Mouse (Mus musculus) stomach, postnatal 0 days (tissue): Measurements from ENCODE around the gene Mettl23. TPM values are rescaled to one million over a fixed set of nuclear protein-coding genes. Genes with fewer than 3 reads are reported as not detected.

Experiments
- ATAC-seq: fragments of 200-750 bp; cut with Nextera tagmentation; 2 replicates; pipeline ENCODE4 v1.8.0; 2017; ENCODE audit not compliant: low FRiP score, low TSS enrichment
- DNase-seq: peaks from one replicate; pipeline ENCODE4 v3.0.0-alpha.2; 2016; ENCODE audit warnings: low spot score
- H3K27ac ChIP-seq: fragments of 300-500 bp; sonication (generic); replicated peaks from 2 replicates; pipeline ENCODE4 v1.5.1; 2014; ENCODE audit warnings: mild to moderate bottlenecking, control low read depth
- H3K27me3 ChIP-seq: fragments of 300-500 bp; sonication (generic); 2 replicates; pipeline ENCODE4 v1.6.1; 2014; ENCODE audit warnings: low read length; ENCODE audit not compliant: control insufficient read depth, insufficient read depth
- H3K36me3 ChIP-seq: fragments of 300-500 bp; sonication (generic); 2 replicates; pipeline ENCODE4 v1.6.1; 2014; ENCODE audit warnings: low read length, mixed read lengths; ENCODE audit not compliant: control insufficient read depth, insufficient read depth
- H3K4me1 ChIP-seq: fragments of 300-500 bp; sonication (generic); replicated peaks from 2 replicates; pipeline ENCODE4 v1.6.1; 2014; ENCODE audit warnings: antibody characterized with exemption; ENCODE audit not compliant: control insufficient read depth, insufficient read depth
- H3K4me2 ChIP-seq: fragments of 300-500 bp; sonication (generic); replicated peaks from 2 replicates; pipeline ENCODE4 v1.6.1; 2014; ENCODE audit warnings: low read depth, mild to moderate bottlenecking, control low read depth, moderate library complexity
- H3K4me3 ChIP-seq: fragments of 300-500 bp; sonication (generic); 2 replicates; pipeline ENCODE4 v1.5.1; 2014; ENCODE audit warnings: low read depth, low read length, control low read depth
- H3K9ac ChIP-seq: fragments of 300-500 bp; sonication (generic); 2 replicates; pipeline ENCODE4 v1.6.1; 2014; ENCODE audit warnings: mild to moderate bottlenecking, low read length, control low read depth, mixed read lengths
- H3K9me3 ChIP-seq: fragments of 300-500 bp; sonication (generic); 2 replicates; pipeline ENCODE4 v1.6.1; 2016; ENCODE audit warnings: low read length; ENCODE audit not compliant: control insufficient read depth
- CTCF ChIP-seq: IDR thresholded peaks from 2 replicates; pipeline ENCODE4 v1.5.1; 2016; ENCODE audit warnings: antibody characterized with exemption, low read depth, mild to moderate bottlenecking, moderate library complexity
- EP300 ChIP-seq: optimal IDR thresholded peaks from 2 replicates; pipeline ENCODE3; 2016; ENCODE audit warnings: antibody characterized with exemption
- WGBS: fragments of 180-500 bp; shearing (Covaris S2); extraction: QIAGEN DNeasy Blood & Tissue Kit; methylation state at CpG from one replicate; pipeline ENCODE4 v1.1.7; 2014; 5-methylcytosine and 5-hydroxymethylcytosine counted together
- polyA plus RNA-seq: library from polyadenylated mRNA; unstranded; fragments of >200 nt; fragmentation: Nextera tagmentation; extraction: Ambion mirVana; gene quantifications from 2 replicates; pipeline ENCODE4 v1.2.1, GENCODE M21; 2015

Gene Mettl23
- polyA plus RNA-seq, 1 experiment from 2014 or later, result 40.6 TPM

DNA sequence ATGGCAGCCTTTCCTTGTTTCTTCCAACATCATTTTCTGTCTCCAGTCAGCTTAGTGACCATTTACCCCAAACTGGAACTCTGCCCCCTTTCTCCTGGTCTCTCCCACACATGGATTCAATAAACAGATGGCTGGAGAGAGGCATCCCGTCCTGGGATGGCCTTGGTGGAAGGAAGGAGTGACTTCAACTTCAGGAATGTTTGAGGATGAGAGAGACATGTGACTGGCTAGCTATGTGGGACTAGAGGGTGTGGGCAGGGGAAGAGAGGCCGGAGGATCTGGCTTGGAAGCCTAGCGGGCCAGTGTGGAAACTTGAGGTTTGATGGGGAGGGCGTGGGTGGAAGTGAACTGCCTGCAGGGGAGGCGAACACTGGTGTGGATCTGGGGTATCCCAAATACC, 26.3 kb upstream of the Mettl23 start:
- ATAC-seq, result peak; percentile 27; the same call in 1 of the 2 replicates
- no peak for TF ChIP-seq EP300
- peak; percentile 34 for TF ChIP-seq CTCF
- H3K9ac ChIP-seq, result no peak overlapping the region
- H3K27ac ChIP-seq, result no peak overlapping the region
- WGBS, result 63% methylated on average over 5 of the region's 5 CpGs
- H3K36me3 ChIP-seq, result no peaks in the 10 kb centered on the region
- DNase-seq, result no peak
- no peak overlapping the region for H3K4me2 ChIP-seq
- H3K4me1 ChIP-seq, result peaks cover 17% of the 10 kb centered on the region
- H3K4me3 ChIP-seq, result no peak overlapping the region
- no peaks in the 10 kb centered on the region for H3K27me3 ChIP-seq
- H3K9me3 ChIP-seq, result no peaks in the 10 kb centered on the region

DNA sequence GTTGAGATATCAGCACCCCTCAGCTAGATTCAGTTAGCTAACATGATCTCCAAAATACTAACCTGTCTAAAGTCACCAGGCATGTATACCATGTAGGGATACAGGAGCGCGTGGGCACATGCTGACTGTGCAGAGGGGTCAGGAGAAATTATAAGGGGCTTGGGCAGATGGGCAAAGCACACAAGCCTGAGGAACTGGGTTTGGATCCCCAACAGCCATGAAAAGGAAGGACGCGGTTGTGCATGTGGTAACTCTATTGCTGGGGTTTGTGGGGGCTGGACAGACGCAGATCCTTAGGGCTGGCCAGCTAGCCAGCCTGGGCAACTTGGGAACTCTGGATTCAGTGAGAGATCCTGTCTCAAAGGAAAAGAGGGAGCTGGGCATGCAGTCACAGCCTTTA, 25.5 kb upstream of the Mettl23 start:
- Histone ChIP-seq H3K4me3 (no peak overlapping the region), H3K4me1 (peaks cover 15% of the 10 kb centered on the region), H3K27ac (no peak overlapping the region), H3K36me3 (no peaks in the 10 kb centered on the region), H3K9ac (no peak overlapping the region), H3K9me3 (no peaks in the 10 kb centered on the region), H3K27me3 (no peaks in the 10 kb centered on the region), H3K4me2 (no peak overlapping the region)
- 95% methylated on average over 5 of the region's 5 CpGs for WGBS
- no peak for ATAC-seq
- TF ChIP-seq CTCF (no peak), EP300 (no peak)
- no peak for DNase-seq

DNA sequence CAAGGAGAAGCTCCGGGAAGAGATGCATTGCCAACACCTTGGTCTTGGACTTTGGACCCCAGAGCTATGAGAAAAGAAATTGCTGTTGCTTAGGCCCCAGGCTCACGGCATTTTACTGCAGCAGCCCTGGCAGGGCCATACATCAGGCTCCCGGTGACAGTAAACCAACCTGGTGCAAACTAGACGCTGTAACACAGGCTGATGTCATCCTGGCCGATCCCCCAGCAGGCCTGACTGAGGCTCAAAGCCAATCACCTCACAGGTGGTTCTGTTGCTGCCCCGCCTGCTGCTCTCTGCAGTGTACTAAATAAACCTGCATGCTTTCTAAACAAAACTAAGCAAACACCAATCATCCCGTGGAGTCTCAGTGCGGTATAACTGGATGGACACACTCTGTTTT, 24.4 kb upstream of the Mettl23 start:
- WGBS, result 26% methylated on average over 8 of the region's 8 CpGs
- Histone ChIP-seq H3K36me3 (no peaks in the 10 kb centered on the region), H3K4me3 (no peak overlapping the region), H3K9ac (no peak overlapping the region), H3K27me3 (no peaks in the 10 kb centered on the region), H3K27ac (no peak overlapping the region), H3K4me1 (peaks cover 9% of the 10 kb centered on the region), H3K9me3 (no peaks in the 10 kb centered on the region), H3K4me2 (no peak overlapping the region)
- TF ChIP-seq EP300, result no peak
- no peak for TF ChIP-seq CTCF
- DNase-seq (peak; percentile 59), ATAC-seq (peak; percentile 67)

DNA sequence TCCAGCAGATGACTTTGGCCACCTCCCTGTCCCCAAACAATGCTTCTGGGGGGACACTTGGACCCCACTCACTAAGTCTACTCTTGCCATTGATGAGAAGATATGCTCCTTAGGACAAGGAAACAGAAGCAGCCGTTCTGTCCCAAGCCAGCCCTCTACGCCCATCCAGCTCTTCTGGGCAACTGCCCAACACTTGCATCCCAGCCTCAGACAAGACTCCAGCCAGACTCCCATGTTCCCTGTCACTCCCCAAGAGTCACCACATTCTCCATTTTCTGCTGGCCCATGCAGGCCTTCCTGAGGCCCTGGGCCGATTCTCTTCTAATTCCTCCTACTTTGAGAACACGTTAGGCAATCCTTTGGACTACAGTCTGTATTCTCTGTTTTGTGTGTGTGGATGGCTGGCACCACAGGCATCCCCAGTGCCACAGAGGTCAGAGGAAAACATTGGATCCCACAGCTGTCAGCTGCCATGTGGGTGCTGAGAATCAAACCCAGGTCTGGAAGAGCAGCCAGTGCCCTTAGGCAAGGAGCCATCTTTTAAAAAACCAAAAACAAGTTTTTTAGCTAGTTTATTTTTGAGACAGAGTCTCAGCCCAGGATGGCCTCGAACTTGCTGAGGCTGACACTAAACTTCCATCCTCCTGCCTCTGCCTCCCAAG, 23.0 kb upstream of the Mettl23 start:
- Histone ChIP-seq H3K9me3 (no peaks in the 10 kb centered on the region), H3K27ac (no peak overlapping the region), H3K4me2 (no peak overlapping the region), H3K9ac (no peak overlapping the region), H3K4me3 (no peak overlapping the region), H3K4me1 (peaks cover 5% of the 10 kb centered on the region), H3K27me3 (no peaks in the 10 kb centered on the region), H3K36me3 (no peaks in the 10 kb centered on the region)
- no peak for ATAC-seq
- DNase-seq, result no peak
- TF ChIP-seq CTCF (no peak), EP300 (no peak)
- WGBS, result 71% methylated on average over 5 of the region's 5 CpGs

DNA sequence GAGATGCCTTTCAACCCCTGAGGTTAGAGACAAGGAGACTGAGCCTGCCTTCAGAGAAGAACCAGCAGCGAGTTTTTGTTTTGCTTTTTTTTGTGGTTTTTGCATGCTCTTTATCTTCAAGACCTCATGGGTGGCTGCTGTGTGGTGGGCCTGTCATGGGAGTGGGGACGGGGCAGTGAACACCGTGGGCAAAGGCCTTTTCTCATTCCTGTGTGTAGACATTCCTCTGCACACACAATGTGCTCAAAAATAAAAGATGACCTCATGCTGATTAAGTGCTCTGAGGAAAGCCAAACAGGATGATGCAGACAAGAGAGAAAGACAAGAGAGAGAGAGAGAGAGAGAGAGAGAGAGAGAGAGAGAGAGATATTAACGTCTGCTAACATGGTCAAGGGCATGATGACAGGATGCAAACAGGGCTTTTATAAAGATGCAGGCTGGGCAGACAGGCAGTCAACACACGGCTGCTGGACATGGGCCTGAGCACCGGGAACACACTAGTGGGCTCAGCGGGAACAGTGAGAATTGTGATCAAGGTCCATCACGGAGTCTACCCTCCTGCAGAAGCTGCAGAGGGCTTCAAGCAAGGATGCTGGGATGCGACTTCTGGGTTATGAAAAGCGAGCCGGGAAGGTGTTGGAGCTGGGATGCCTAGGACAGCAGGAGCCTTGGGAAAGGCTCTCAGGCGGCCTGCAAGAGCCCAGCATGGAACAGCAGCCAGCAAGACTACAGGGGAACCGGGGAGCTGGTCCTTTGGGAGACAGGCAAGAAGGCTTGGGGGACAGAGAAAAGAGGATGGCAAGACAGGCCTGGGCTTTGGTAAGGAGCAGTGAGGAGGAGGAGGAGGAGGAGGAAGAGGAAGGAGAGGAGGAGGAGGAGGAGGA, 21.8 kb upstream of the Mettl23 start:
- H3K4me2 ChIP-seq, result no peak overlapping the region
- 0 out of 2 replicates have a peak overlapping the region, but pooled peaks have one; percentile 18 for H3K9ac ChIP-seq
- peak overlapping the region; percentile 61 for H3K27ac ChIP-seq
- TF ChIP-seq CTCF (no peak), EP300 (no peak)
- H3K4me1 ChIP-seq, result peaks cover 5% of the 10 kb centered on the region
- DNase-seq, result no peak
- no peaks in the 10 kb centered on the region for H3K27me3 ChIP-seq
- H3K36me3 ChIP-seq, result no peaks in the 10 kb centered on the region
- 59% methylated on average over 13 of the region's 13 CpGs for WGBS
- peak; percentile 14; the same call in 1 of the 2 replicates for ATAC-seq
- H3K4me3 ChIP-seq, result no peak overlapping the region
- no peaks in the 10 kb centered on the region for H3K9me3 ChIP-seq

DNA sequence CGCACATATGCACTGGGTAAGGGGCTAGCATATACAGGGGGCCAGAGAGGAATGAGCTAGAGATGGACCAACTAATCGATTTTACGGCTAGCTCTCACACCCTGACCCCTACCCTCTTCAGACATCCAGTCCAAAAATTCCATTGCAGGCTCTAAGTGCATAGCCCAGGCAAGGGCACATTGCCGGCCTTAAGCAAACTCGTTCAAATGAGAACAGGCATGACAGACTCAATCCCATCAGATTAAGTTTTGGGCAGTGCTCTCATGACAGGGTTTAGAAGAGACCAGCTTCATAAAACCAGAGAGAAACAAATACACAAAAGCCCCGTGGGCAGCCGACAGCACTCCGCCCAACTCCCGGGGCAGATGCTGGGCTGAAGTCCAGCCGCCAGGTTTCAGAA, 20.9 kb upstream of the Mettl23 start:
- WGBS, result 40% methylated on average over 10 of the region's 10 CpGs
- H3K4me3 ChIP-seq, result no peak overlapping the region
- H3K4me2 ChIP-seq, result no peak overlapping the region
- peaks cover 9% of the 10 kb centered on the region for H3K4me1 ChIP-seq
- peak overlapping the region; percentile 35 for H3K27ac ChIP-seq
- no peaks in the 10 kb centered on the region for H3K36me3 ChIP-seq
- no peaks in the 10 kb centered on the region for H3K27me3 ChIP-seq
- TF ChIP-seq CTCF, result no peak
- TF ChIP-seq EP300, result no peak
- DNase-seq (no peak), ATAC-seq (no peak)
- no peaks in the 10 kb centered on the region for H3K9me3 ChIP-seq
- H3K9ac ChIP-seq, result no peak overlapping the region
